Mouse (Mus musculus): ENCODE data around the gene Ggnbp2.

DNA sequence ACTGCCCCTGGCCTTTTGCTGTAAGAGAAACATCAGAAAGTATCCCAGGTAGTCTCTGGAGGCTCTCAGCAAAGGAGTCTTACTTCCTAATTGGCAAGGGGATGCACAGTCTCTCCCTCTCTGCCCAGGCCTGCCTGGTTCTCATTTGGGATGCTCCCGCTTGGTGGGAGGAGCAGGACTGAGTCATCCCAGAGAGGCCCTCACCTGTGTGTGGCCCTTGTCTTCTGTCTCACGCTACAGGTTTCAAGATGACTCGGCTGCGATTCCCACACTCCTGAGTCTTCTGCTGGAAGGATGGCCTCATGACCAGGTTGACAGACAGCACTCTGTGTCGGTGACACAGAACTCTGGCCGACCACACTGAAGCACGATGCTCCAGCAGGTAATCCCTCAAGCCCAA, 11.7 kb upstream of the Ggnbp2 start:
- no peak for TF ChIP-seq CTCF (IDR thresholded peaks at IDR 0.05; ENCODE audit: extremely low read depth, insufficient read depth, insufficient read length, insufficient replicate concordance)
- no peak for TF ChIP-seq POLR2A (IDR thresholded peaks at IDR 0.05; ENCODE audit: low read depth, low read length)
